Mouse (Mus musculus): ENCODE measurements at regions not wholly inside any gene's neighbourhood (a gene's known extent, or its start where the extent isn't known, plus 50 kb on each side); places are given as distances from the start of the nearest gene placed in this dataset.
"Not testable (repeated sequence)": the region's sequence is repeated elsewhere in the genome, so short reads cannot be mapped to it uniquely, and the experiment has no call there.

GRCm38 (mm10) chr10:37873925-37874324 lies 735.2 kb upstream of the Marcks start:
- DNase-seq, result no peak

GRCm38 (mm10) chr10:37861001-37861400 lies 722.3 kb upstream of the Marcks start:
- peak; percentile 31 for DNase-seq

GRCm38 (mm10) chr10:37849291-37849846 lies 710.6 kb upstream of the Marcks start:
- DNase-seq, result no peak

- no peak for DNase-seq
Observed at GRCm38 (mm10) chr10:37842820-37843219, 704.1 kb upstream of the Marcks start.

GRCm38 (mm10) chr10:37841842-37842241 lies 703.1 kb upstream of the Marcks start:
- DNase-seq, result no peak

GRCm38 (mm10) chr10:37837721-37838120 lies 699.0 kb upstream of the Marcks start:
- peak; percentile 9 for DNase-seq

GRCm38 (mm10) chr10:37813026-37813425 lies 674.3 kb upstream of the Marcks start:
- DNase-seq, result no peak

- DNase-seq, result peak; percentile 54
Observed at GRCm38 (mm10) chr10:37812405-37812851, 673.7 kb upstream of the Marcks start.

- no peak for DNase-seq
Observed at GRCm38 (mm10) chr10:37811789-37812188, 673.1 kb upstream of the Marcks start.

- no peak for DNase-seq
Observed at GRCm38 (mm10) chr10:37803225-37803805, 664.6 kb upstream of the Marcks start.

GRCm38 (mm10) chr10:37799397-37799796 lies 660.7 kb upstream of the Marcks start:
- no peak for DNase-seq

- no peak for DNase-seq
Observed at GRCm38 (mm10) chr10:37798285-37798684, 659.6 kb upstream of the Marcks start.

- no peak for DNase-seq
Observed at GRCm38 (mm10) chr10:37797701-37798100, 659.0 kb upstream of the Marcks start.

- no peak for DNase-seq
Observed at GRCm38 (mm10) chr10:37792878-37793277, 654.2 kb upstream of the Marcks start.

GRCm38 (mm10) chr10:37788049-37788448 lies 649.3 kb upstream of the Marcks start:
- DNase-seq, result no peak

- DNase-seq, result no peak
Observed at GRCm38 (mm10) chr10:37779383-37780302, 640.9 kb upstream of the Marcks start.

- no peak for DNase-seq
Observed at GRCm38 (mm10) chr10:37760542-37761367, 622.0 kb upstream of the Marcks start.

- DNase-seq, result no peak
Observed at GRCm38 (mm10) chr10:37741581-37741980, 602.9 kb upstream of the Marcks start.

GRCm38 (mm10) chr10:37739024-37739423 lies 600.3 kb upstream of the Marcks start:
- peak; percentile 7 for DNase-seq

GRCm38 (mm10) chr10:37725609-37726008 lies 586.9 kb upstream of the Marcks start:
- no peak for DNase-seq

- DNase-seq, result not testable (repeated sequence)
Observed at GRCm38 (mm10) chr10:37724994-37725393, 586.3 kb upstream of the Marcks start.

- DNase-seq, result no peak
Observed at GRCm38 (mm10) chr10:37720748-37721147, 582.0 kb upstream of the Marcks start.

Data from adrenal gland, postnatal 10 days (tissue).